Mouse (Mus musculus) CD4-positive, CD25-positive, alpha-beta regulatory T cell, adult 2 months (primary cell): ENCODE data around the gene Kcnma1.

Experiments used
- DNase-seq: peaks from one replicate; pipeline ENCODE4 v3.0.0-alpha.2; 2012; ENCODE audit warnings: low read depth, low spot score

The Kcnma1 gene

DNA sequence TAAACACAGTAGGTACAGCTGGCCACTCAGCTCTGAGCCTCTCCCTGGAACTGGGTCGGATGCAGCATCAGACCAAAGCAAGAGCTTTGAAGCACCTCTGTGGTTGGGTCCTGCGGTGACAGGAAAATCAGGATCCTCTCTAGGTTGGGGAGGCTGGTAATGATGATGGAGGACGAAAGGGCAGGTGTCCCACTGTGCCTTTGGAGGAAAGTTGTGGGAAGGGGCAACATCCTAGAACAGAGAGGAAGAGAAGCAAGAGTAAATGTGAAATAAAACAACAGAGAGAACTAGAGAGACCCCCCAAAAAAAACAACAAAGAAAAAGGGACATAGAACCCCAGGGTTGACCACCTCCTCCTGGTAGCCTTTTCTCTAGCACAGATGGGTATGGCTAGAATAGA is at the start of gene Kcnma1:
Kcnma1 (minus strand) TSS at position 101 of the 400 bp plus-strand sequence.
- no peak for DNase-seq

DNA sequence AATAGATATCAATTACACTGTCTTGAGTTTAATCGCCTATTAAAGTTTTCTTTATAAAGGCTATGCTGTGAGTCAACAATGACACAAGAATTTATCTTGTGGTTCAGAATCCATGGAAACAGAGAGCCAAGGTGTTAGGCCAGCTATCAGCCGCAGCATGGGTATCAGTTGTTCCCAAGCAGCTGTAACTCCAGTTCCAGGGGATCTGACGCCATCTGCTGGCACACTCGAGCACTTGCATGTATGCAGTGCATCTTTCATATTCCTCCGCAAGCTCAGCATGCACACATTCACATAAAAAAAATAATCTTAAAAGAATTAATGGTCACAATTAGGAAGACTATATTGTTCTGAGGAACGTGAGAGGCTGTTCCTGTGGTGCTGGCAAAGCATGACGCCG is 45.5 kb upstream of the Kcnma1 start:
- no peak for DNase-seq

DNA sequence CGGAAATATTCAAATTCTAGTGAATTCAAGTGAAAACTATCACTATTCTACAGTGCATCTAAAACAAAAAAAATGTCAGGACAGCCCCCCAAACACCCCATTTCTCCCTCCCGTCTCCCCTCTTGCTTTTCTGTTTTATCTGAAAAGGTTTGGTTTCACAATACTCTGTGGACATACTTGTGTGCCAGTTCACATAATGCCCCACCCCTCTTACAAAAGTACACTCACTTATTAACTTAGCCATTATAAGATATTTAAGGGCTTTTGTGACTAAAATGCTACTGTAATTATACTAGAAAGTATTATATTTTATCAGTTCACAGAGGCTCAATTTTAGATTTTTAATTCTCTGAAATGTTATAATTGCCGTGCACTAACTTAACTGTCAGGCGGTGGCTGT is 45.0 kb upstream of the Kcnma1 start:
- no peak for DNase-seq

DNA sequence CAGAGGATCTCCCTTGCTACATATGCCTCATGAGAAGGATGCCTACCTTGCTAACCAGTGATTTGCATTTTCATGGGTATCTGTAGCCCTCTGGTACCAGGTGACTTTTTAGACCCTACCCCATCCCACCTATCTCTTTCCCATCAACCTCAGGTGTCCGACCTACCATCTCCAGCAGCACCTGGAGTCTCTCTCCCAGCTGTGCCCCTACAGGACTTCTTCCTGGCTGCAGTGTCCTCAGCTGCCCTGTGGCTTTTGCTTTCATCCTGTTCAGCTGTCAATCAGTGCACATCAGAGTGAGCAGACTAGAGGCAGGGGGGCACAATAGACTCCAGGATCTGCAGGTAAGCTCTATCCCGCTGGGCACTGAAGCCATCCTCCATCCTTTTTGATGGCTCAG is 37.5 kb upstream of the Kcnma1 start:
- DNase-seq, result no peak

DNA sequence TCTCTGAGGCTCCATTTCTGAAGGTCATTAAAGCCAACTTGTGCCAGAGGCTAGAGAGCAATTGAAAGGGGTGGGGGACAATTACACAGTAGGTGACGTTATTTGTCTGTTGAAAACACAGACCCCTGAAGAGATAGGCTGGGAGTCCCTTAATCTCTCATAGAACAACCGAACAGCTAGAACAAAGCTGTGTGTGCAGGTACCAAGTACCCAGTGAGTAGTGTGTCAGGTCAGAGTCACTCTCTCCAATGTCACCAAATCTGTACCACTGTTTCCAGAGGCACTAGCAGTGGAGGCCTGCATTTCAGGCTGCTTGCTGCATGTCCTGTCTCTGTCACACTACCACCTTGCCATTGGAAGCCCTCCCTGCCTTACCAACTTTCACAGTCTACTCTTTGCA is 22.3 kb upstream of the Kcnma1 start:
- no peak for DNase-seq

DNA sequence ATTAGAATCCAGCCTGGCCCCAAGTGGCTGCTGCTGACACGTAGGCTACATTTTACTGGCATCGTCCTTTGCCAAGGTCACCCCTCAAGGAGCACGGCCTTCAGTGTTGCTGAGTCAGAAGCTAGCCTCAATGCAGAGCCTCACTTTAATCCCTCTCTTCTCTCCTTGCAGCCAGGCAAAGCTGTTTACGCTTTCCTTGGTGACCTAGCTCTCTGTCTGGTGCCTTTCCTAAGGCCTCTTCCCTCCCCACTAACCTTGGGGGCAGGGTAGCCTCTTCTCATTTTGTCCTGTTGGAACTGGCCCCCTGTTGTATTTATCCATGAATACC is 21.9 kb upstream of the Kcnma1 start:
- DNase-seq, result no peak

DNA sequence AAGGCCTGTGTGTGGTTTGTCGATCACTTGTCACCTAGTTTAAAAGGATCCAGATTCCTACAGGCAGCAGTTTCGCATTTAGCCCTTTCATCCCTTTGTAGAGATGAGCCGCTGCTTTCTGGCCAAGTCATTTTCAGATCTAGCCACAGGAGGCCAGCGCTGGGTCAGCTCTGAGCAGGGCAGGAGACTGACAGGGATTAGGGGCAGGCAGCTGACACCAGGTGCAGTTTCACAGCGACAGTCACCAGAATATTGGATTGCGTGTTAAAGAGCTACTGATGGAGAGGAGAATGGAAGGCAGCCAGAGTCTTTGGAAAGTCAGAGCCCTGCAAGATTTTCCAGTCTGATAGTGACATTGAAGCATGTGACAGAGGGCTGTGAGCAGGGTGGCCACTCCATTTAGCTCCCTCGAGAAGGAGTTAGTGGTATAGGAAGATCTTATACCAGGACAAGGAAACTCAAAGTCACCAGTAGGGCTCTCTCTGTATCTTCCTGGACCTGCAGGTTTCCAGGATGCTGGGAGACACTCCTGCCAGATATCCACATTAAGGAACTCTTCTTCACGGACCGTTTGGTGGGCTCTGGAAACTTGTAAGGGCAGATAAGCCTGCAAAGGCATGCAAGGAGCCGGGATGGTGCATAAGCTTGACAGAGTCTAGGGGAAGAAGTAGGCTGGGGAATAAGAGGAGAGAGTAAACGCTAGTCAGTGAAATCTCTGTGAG is 21.4 kb upstream of the Kcnma1 start:
- DNase-seq, result no peak

DNA sequence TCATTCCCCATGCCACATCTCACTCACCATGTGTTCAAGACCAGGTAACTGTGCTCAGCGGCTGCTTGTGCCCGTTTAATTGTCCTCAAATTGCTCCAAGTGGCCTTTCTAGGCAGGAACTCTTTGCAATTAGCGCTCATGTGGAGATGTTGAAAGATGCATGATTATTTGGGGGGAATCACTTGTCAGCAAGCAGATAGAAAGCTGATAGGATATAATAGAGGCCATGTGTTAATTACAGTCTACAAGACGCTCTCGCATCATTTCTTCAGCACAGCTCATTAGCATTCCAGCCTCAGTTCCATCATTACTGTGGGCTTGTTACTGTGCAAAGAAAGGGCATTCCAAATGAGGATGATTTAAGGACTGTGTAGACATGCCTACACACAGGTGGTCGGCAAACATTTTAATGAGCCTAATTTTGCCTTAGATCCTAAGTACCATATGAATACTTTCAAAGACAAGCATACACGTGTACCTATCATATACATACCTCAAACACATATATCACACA is 18.6 kb upstream of the Kcnma1 start:
- no peak for DNase-seq

DNA sequence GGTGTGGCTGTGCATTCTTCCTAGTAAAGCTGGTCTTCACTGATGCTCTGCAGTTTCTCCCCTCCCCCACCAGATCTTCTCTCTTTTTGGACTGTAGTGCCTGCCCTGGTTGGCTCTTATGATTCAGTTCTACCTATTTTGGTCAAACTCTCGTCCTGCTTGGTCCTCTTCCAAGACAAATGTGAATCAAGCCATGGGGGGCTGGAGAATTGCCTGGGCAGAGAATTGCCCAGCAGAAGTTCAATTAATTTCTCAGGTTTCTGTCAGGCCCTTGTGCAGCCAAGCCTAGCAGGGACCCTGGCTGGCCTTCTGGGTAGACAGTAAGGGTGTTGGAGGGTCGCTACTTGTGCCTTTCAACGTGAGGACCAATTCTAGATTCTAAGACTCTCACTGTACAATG is 17.9 kb upstream of the Kcnma1 start:
- DNase-seq, result no peak

DNA sequence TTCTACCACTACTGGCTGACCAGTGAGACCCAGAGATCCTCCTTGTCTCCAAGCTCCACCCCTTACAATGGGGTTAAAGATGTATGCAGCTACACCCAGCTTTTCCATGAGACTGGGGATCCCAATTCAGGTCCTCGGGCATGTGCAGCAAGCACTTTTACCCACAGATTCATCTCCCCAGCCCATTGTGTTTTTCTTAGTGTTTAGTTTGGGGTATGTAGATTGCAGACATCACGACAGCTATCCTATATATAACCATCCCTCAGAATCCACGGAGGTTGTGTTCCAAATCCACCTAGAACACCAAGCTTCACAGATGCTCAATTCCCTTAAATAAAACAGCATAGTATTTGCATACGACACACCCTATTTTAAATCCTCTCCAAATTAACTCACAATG is 6.4 kb upstream of the Kcnma1 start:
- DNase-seq, result no peak

DNA sequence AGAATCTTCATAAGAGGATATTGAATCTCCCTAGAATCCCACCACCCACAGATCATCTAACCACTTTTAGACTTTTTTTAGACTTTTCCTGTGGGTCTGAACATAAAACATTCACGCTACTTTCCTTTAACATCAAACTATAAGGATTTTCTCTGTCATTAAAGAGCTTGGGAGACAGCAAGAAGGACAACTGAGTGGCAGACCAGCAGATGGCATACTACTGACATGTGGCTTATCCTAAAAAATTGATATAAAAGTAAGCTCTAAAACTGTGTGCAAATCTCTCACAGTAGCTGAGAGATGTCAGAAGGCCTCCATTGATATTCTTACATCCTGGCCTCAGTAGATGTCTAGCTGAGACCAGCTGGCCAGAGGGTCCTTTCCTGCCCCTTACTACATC is 4.3 kb downstream of the Kcnma1 start:
- DNase-seq, result no peak

DNA sequence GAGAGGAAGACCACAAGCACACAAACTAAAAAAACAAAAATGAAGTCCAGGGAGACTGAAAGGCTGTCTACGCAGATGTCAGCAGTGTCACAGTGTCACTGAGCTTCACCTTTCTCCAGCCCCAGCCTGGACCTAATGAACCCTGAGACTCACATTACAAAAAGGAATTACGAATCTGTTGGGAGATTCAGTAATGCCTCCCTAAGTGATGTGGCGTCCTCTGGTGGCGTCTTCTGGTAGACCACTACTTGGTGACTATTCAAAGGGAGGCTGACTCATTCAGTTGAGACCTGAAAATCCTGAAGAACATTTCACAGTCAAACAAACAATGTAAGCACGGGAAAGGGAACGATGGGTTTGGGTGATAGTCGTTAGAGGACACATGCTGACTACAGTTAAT is 6.0 kb downstream of the Kcnma1 start:
- no peak for DNase-seq

DNA sequence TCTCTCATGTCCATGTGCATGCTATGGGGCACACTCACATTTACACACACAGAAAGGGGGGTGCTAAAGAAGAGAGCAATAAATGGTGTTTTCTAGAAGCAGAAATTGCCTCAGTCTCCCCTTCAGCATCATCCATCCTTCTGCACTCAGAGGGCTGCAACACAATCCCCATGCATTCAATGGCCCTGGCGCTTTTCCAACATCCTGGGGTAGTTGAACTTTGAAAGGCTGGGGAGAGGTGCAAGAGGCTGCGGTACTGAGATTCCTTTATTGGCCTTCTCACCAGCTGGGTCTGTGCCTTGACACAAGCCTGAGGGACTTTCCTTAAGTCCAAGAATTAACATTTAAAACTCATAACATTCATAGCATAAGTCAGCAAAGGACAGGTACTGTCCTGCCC is 8.0 kb downstream of the Kcnma1 start:
- DNase-seq, result no peak

DNA sequence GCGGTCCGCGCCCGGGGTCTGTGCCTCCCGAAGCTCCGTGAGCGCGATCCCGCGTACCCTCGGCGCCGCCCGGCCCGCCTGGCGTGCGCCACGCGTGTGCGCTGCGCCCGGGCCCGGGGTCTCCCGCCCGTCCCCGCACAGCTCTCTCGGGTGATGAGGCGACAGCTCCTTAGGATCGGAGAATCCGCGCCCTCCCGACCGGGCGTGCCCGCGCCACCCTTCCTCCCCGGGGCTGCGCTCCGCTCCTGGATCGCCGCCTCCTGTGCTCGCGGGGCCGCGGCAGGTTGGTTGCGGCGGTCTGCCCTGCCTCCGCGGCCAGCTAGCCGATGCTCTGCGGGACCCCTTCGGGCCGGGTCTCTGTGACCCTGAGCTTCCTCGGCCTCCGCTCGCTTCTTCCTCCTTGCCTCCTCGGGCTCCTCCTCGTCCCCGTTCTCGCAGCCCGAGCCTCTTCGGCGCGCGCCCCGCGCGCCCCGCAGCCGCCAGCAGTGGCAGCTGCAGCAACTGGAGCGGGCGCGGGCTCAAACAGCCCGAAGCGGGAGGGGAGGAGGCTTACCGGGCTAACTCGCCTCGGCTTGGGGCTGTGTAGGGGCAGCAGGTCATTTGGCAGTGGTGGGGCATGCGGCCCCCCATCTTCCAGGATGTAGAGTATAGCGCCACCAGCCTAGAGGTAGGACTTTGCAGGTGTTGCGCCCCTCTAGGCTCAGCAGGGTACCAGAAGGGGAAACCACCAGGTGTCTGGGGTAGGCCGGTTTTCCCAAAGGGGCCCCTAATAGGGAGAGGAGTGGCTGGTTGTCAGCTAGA is 9.6 kb downstream of the Kcnma1 start:
- DNase-seq, result no peak

DNA sequence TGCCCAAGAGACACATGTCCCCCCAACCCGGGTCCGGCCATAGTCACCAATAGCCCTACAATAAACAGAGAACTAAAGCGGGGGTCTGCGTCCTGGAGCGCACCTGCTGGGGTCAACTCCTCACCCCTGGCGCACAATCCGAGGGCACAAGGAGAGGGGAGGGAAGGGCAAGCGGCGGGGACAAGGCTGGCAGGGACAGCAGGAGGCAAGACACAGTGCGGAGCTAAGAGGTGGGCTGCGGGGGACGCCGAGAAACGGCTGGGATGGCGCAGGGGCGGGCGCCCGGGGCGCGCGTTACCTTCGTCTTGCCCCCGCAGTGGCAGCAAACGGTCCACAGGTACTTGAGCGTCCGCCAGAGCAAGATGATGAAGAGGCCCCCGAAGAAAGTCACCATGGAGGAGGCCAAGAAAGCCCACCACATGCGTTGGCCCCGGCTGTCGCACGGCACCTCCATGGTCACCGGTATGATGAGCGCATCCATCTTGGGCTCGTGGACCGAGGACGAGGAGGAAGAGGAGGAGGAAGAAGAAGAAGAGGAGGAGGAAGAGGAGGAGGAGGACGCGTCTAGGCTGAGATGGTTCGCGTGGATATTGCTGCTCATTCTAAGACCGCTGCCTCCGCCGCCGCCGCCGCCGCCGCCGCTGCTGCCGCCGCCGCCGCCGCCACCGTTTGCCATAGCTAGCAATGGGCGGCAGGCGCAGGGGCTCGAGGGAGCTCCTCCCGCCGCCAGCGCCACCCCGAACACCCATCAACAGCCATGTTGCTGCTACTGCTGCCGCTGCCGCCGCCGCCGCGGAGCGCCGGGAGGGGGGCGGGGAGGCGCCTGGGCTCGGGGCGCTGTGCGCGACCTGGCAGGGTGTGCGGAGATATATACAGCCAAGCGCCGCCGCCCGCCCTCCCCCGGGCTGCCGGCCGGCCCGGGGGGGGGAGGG is 10.6 kb downstream of the Kcnma1 start:
- DNase-seq, result peak; percentile 0

DNA sequence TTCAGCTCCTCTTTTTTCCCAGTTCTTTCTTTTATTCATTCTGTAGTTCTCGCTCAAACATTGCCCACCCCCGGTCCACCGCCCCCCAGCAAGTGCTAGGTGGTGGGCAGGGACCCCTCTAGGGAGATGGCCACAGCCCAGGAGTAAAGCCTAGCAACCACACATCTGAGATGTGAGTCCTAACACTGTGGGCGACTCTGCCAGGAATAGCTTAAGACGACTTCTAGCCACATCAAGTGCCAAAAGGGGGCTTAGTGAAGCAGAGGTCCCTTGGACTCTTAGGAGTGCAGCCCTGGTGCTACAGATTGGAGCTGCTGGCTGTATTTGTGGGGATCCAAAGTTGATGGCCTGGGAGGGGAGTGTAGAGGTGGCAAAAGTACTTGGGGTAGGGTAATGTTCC is 11.6 kb downstream of the Kcnma1 start:
- no peak for DNase-seq

DNA sequence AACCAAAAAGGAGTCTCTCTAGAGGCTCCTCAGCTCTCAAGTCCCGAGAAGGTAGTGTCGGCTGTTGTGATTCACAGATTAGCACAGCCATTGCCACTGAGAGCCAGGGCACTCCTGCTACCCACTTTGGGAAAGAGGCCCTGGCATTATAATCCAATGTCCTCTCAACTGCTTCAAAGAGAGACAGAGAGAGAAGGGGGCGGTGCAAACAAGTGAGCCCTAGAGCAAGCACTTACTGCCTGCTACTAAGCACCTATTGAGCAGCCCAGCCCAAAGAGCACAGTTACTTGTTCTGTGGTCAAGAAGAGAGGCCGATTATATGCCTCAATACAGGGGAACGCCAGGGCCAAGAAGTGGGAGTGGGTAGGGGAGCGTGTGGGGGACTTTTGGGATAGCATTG is 16.4 kb downstream of the Kcnma1 start:
- DNase-seq, result no peak

DNA sequence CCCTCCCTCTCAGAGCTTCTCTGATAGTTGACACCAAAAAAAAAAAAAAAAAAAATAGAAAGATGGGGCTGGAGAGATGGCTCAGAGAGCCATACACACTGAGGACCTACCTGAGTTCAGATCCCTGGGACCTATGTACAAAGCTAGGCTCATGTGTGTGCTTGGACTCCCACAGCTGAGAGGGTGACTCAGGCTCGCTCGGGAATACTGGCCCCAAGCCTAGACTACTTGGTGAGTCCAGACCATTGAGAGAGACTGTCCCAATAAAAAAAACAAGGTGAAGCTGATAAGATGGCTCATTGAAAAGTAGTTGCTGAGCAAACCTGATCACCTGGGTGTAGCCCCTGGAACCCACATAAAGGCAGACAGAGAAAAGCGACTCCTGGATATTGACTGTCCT is 18.5 kb downstream of the Kcnma1 start:
- DNase-seq, result no peak

DNA sequence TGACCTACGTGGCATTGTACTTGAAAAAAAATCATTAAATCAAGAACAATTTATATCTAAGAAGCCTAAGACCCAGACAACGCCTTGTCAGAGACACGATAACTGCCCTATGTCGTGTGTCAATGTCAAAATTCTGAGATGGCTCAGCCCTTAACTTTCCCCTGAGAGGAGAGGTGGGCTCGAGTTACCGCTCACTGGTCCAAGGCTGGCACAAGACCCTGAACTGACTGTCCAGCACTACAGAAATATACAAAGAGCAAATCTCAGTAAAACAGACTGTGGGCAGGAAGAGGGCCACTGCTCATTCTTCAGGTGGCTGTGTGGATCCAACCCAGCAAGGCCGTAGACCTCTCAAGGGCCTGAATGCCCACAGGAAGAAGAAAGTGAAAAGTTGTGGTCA is 23.4 kb downstream of the Kcnma1 start:
- no peak for DNase-seq

DNA sequence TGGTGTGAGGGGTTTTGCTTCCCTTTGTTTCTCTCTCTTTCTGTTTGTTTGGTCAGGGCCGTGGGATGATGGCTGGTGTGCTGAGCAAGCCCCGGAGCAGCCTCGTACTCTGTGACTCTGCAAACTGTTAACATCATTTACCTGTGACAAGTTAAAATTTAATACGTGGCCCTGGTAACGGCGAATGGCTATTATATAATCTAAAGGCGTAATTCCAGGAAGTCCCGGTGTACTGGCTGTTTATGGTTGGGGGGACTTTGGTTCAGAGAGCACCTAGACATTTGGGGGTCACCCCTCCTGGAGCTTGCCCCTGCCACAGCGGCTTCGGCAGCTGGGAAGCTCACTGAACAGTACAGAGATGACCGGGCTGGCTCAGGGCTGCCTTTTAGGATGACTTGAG is 24.6 kb downstream of the Kcnma1 start:
- DNase-seq, result no peak

DNA sequence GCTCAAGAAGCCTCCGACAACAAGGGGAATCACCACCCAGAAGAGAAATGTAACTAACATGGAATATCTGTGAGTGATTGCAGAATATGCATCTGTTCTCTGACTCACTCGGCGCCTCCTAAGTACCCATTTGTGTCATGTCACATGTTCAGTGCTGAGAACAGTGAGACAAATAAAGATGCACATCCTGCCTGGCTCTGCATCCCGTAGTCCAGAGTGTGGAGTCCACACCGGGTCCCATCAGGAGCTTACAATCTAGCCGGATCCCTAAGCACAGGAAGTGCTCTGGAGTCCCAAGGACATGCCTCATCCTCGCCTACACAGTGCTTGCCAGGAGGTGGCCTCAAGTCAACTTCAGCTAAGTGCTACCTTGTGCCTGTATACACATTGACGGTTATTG is 32.1 kb downstream of the Kcnma1 start:
- no peak for DNase-seq

DNA sequence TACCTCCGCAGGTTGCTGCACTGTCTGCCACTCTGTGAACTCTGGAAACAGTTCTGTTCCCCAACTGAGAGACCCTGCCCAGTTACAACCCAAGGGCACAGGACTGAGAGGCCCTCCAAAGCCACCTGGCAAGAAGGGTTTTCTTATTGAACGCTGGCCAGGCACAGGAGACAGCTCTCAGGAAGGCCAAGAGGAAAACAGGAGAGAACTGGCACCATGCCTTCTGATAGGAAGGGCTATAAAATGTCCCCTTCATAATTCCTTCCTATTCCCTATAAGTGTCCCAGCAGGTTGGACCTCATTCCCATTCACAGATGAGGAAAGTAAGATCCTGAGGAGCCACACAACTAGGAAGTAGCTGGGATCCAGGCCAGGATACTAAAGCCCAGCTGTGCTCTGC is 39.6 kb downstream of the Kcnma1 start:
- no peak for DNase-seq
